10 mouse cellular contexts compared by ENCODE assay signal in genomic region chr9:4794411-4794810, GRCm38 (mm10). TPM values are rescaled to one million over a fixed set of nuclear protein-coding genes. Genes with fewer than 3 reads are reported as not detected.
DNase-seq lines count a peak whose midpoint lies in the region; ATAC-seq and TF ChIP-seq lines count a peak whose summit lies in the region.
"Had no signal": no experiment of that assay in that cellular context is flagged by ENCODE, and none has a peak within 500 bp of the region (broad histone marks: within the 10 kb centered on the region; RNA-seq: fewer than 3 reads in every experiment).

No protein-coding gene starts in this region.

- H3K4me1 ChIP-seq in kidney, embryonic 16.5 days (ENCODE audit: insufficient read depth, low read length), result no peaks in the 10 kb centered on the region
- no peaks in the 10 kb centered on the region for H3K4me1 ChIP-seq in kidney, adult 2 months (ENCODE audit: control insufficient read depth, insufficient read depth, low read length)
- H3K4me1 ChIP-seq in hindbrain, embryonic 13.5 days (replicated peaks), result no peaks in the 10 kb centered on the region
- H3K4me1 ChIP-seq in midbrain, postnatal 0 days (ENCODE audit: insufficient read depth, low read length), result no peaks in the 10 kb centered on the region
- H3K4me1 ChIP-seq: lung, embryonic 15.5 days had no signal

- 0 out of 2 replicates have a peak, but pooled peaks cover 4% of the 10 kb centered on the region for H3K27me3 ChIP-seq in kidney, embryonic 16.5 days (ENCODE audit: insufficient read depth, low read length)
- H3K27me3 ChIP-seq in kidney, adult 2 months (replicated peaks; ENCODE audit: control insufficient read depth, insufficient read depth, low read length), result no peaks in the 10 kb centered on the region; the same call in 1 of the 2 replicates
- no peaks in the 10 kb centered on the region for H3K27me3 ChIP-seq in hindbrain, embryonic 13.5 days
- H3K27me3 ChIP-seq in midbrain, postnatal 0 days (ENCODE audit: insufficient read depth, low read length), result no peaks in the 10 kb centered on the region

- H3K4me2 ChIP-seq in kidney, embryonic 16.5 days (replicated peaks; ENCODE audit: low read depth, low read length), result peak overlapping the region; percentile 84
- peak overlapping the region; percentile 65 for H3K4me2 ChIP-seq in hindbrain, embryonic 13.5 days
- peak overlapping the region; percentile 65 for H3K4me2 ChIP-seq in midbrain, postnatal 0 days (ENCODE audit: low read depth, low read length, poor library complexity, severe bottlenecking)

- 32% methylated on average over 10 of the region's 10 CpGs for WGBS in kidney, embryonic 16.5 days
- WGBS in kidney, adult 2 months, result 31% methylated on average over 10 of the region's 10 CpGs
- WGBS in hindbrain, embryonic 13.5 days, result 36% methylated on average over 10 of the region's 10 CpGs
- 18% methylated on average over 10 of the region's 10 CpGs for WGBS in midbrain, postnatal 0 days

- H3K9ac ChIP-seq in kidney, embryonic 16.5 days (replicated peaks; ENCODE audit: low read length), result no peak overlapping the region
- H3K9ac ChIP-seq in hindbrain, embryonic 13.5 days, result peak overlapping the region; percentile 86
- peak overlapping the region; percentile 89 for H3K9ac ChIP-seq in midbrain, postnatal 0 days (replicated peaks; ENCODE audit: low read length, poor library complexity, severe bottlenecking)
- H3K9ac ChIP-seq: heart, embryonic 15.5 days; lung, embryonic 15.5 days had no signal

- no peak for DNase-seq in kidney, adult 2 months
- peak; percentile 67 to 71 for DNase-seq in cerebellum, postnatal 14 days
- peak; percentile 50 for DNase-seq in midbrain, postnatal 0 days (ENCODE audit: low spot score)
- no peak for DNase-seq in ovary, postnatal 36 days (ENCODE audit: low spot score)
- no peak for DNase-seq in urinary bladder, postnatal 10 days (ENCODE audit: low spot score)

- no peak for TF ChIP-seq POLR2A in kidney, adult 2 months (IDR thresholded peaks at IDR 0.05; ENCODE audit: low read depth, low read length)

- H3K4me3 ChIP-seq in kidney, embryonic 16.5 days (ENCODE audit: low read length), result peak overlapping the region; percentile 69
- no peak overlapping the region for H3K4me3 ChIP-seq in kidney, adult 2 months (ENCODE audit: insufficient read depth, low read depth, low read length)
- peak overlapping the region; percentile 67 for H3K4me3 ChIP-seq in hindbrain, embryonic 13.5 days
- peak overlapping the region; percentile 86 for H3K4me3 ChIP-seq in midbrain, postnatal 0 days (ENCODE audit: low read depth, low read length)
- H3K4me3 ChIP-seq: lung, embryonic 15.5 days had no signal

- no peaks in the 10 kb centered on the region for H3K36me3 ChIP-seq in kidney, embryonic 16.5 days (ENCODE audit: insufficient read depth, low read length)
- H3K36me3 ChIP-seq in kidney, adult 2 months (ENCODE audit: control insufficient read depth, insufficient read depth, low read length), result no peaks in the 10 kb centered on the region
- no peaks in the 10 kb centered on the region for H3K36me3 ChIP-seq in hindbrain, embryonic 13.5 days
- no peaks in the 10 kb centered on the region for H3K36me3 ChIP-seq in midbrain, postnatal 0 days (ENCODE audit: insufficient read depth, low read length)
- H3K36me3 ChIP-seq: heart, embryonic 15.5 days; lung, embryonic 15.5 days had no signal

- no peaks in the 10 kb centered on the region for H3K9me3 ChIP-seq in kidney, embryonic 16.5 days (ENCODE audit: low read length)
- H3K9me3 ChIP-seq in hindbrain, embryonic 13.5 days, result no peaks in the 10 kb centered on the region
- no peaks in the 10 kb centered on the region for H3K9me3 ChIP-seq in midbrain, postnatal 0 days (ENCODE audit: low read length)
- H3K9me3 ChIP-seq: heart, embryonic 15.5 days; lung, embryonic 15.5 days had no signal

- ATAC-seq in kidney, embryonic 16.5 days (ENCODE audit: low FRiP score, low TSS enrichment), result no peak
- no peak for ATAC-seq in hindbrain, embryonic 13.5 days (ENCODE audit: low FRiP score)
- ATAC-seq in midbrain, postnatal 0 days (ENCODE audit: low FRiP score), result no peak; the same call in 1 of the 2 replicates
- ATAC-seq in monocyte, adult 5-6 weeks (replicated peaks; ENCODE audit: insufficient number of reproducible peaks, low FRiP score, low TSS enrichment, poor library complexity, severe bottlenecking), result no peak

- no peak overlapping the region for H3K27ac ChIP-seq in kidney, embryonic 16.5 days (ENCODE audit: low read length)
- H3K27ac ChIP-seq in kidney, adult 2 months (ENCODE audit: insufficient read depth, low read depth, low read length), result no peak overlapping the region
- H3K27ac ChIP-seq in hindbrain, embryonic 13.5 days, result peak overlapping the region; percentile 97
- peak overlapping the region; percentile 92 for H3K27ac ChIP-seq in midbrain, postnatal 0 days (ENCODE audit: low read depth, low read length)
- H3K27ac ChIP-seq: heart, embryonic 15.5 days; lung, embryonic 15.5 days had no signal

- TF ChIP-seq CTCF in kidney, adult 2 months (conservative IDR thresholded peaks at IDR 0.05; ENCODE audit: insufficient read depth, insufficient read length, low read depth, low read length), result no peak
- TF ChIP-seq CTCF in midbrain, postnatal 0 days (IDR thresholded peaks at IDR 0.05), result no peak

RNA-seq across cellular contexts. Expression of gene Gria4, which starts 1.6 kb away (rescaled TPM):
- 11.0 and 12.7 TPM in 2 replicates for polyA plus RNA-seq in kidney, embryonic 16.5 days (2015; fragmentation: Nextera tagmentation; extraction: Ambion mirVana)
- 0.99 and 1.0 TPM in 2 replicates for polyA plus RNA-seq in kidney, adult 2 months (2012; rRNA removed)
- 29.1 and 33.0 TPM in 2 replicates for polyA plus RNA-seq in hindbrain, embryonic 13.5 days (2015; fragmentation: Nextera tagmentation; extraction: Ambion mirVana)
- total RNA-seq in midbrain, postnatal 0 days (2014; rRNA removed), result 121 and 136 TPM in 2 replicates
- polyA plus RNA-seq in midbrain, postnatal 0 days (2015; fragmentation: Nextera tagmentation; extraction: Ambion mirVana), result 31.5 and 37.2 TPM in 2 replicates
- total RNA-seq in monocyte, adult 5-6 weeks (2017), result not detected in 3 replicates

Comparison
In these comparisons a context has a peak if more than half of its experiments do, and no peak if none do; other contexts are left out.
1. H3K27ac ChIP-seq: peak in hindbrain, embryonic 13.5 days (single experiment) and midbrain, postnatal 0 days (single experiment); none in kidney, embryonic 16.5 days (single experiment) and kidney, adult 2 months (single experiment).
2. DNase-seq: peak in cerebellum, postnatal 14 days (2 of 2) and midbrain, postnatal 0 days (single experiment); none in kidney, adult 2 months (single experiment), ovary, postnatal 36 days (single experiment) and urinary bladder, postnatal 10 days (single experiment).
3. Peak in every context shown above with its lines, with median percentiles within 50 percentile points of each other: H3K4me2 ChIP-seq.